Mouse (Mus musculus) brain, embryonic 14.5 days (tissue): Measurements from ENCODE around the gene Cntfr.

Source experiments
- CTCF ChIP-seq: fragments of 200-500 bp; IDR thresholded peaks from 2 replicates; pipeline ENCODE4 v1.5.1; 2012; ENCODE audit warnings: inconsistent platforms, mild to moderate bottlenecking, moderate library complexity, borderline replicate concordance; ENCODE audit not compliant: insufficient read depth, insufficient read length; ENCODE audit errors: extremely low read depth
- POLR2A ChIP-seq: fragments of 200-500 bp; IDR thresholded peaks from 2 replicates; pipeline ENCODE4 v1.6.1; 2012; ENCODE audit warnings: mild to moderate bottlenecking, inconsistent platforms, borderline replicate concordance; ENCODE audit not compliant: poor library complexity, insufficient read depth, insufficient read length, severe bottlenecking; ENCODE audit errors: extremely low read depth

- TF ChIP-seq CTCF, result no peak
- TF ChIP-seq POLR2A, result no peak
Observed at GRCm38 (mm10) chr4:41628202-41628927, 68.5 kb downstream of the Cntfr start.
